Mouse (Mus musculus) embryonic facial prominence, embryonic 15.5 days (tissue): ENCODE measurements around the gene Wbp1. TPM values are rescaled to one million over a fixed set of nuclear protein-coding genes. Genes with fewer than 3 reads are reported as not detected.
A peak's percentile ranks its signal among the peaks of the same experiment; 100 is the strongest.

Experiments
- ATAC-seq: fragments of 200-750 bp; cut with Nextera tagmentation; 2 replicates; pipeline ENCODE4 v1.8.0; 2017; ENCODE audit warnings: low read depth, moderate TSS enrichment; ENCODE audit not compliant: insufficient number of reproducible peaks, low FRiP score, low TSS enrichment
- H3K27ac ChIP-seq: fragments of 300-500 bp; sonication (generic); replicated peaks from 2 replicates; pipeline ENCODE4 v1.5.1; 2015; ENCODE audit warnings: mild to moderate bottlenecking, inconsistent platforms
- H3K27me3 ChIP-seq: fragments of 300-500 bp; sonication (generic); 2 replicates; pipeline ENCODE4 v1.6.1; 2015; ENCODE audit warnings: inconsistent platforms
- H3K36me3 ChIP-seq: fragments of 300-500 bp; sonication (generic); 2 replicates; pipeline ENCODE4 v1.6.1; 2015; ENCODE audit warnings: mild to moderate bottlenecking, inconsistent platforms
- H3K4me1 ChIP-seq: fragments of 300-500 bp; sonication (generic); 2 replicates; pipeline ENCODE4 v1.6.1; 2015; ENCODE audit warnings: inconsistent platforms
- H3K4me2 ChIP-seq: fragments of 300-500 bp; sonication (generic); replicated peaks from 2 replicates; pipeline ENCODE4 v1.6.1; 2015; ENCODE audit warnings: mild to moderate bottlenecking, inconsistent platforms
- H3K4me3 ChIP-seq: fragments of 300-500 bp; sonication (generic); replicated peaks from 2 replicates; pipeline ENCODE4 v1.5.1; 2015; ENCODE audit warnings: mild to moderate bottlenecking, inconsistent platforms
- H3K9ac ChIP-seq: fragments of 300-500 bp; sonication (generic); 2 replicates; pipeline ENCODE4 v1.6.1; 2015; ENCODE audit warnings: inconsistent platforms
- H3K9me3 ChIP-seq: fragments of 300-500 bp; sonication (generic); replicated peaks from 2 replicates; pipeline ENCODE4 v1.6.1; 2016; ENCODE audit warnings: inconsistent platforms
- WGBS: fragments of 180-500 bp; shearing (Covaris S2); methylation state at CpG from one replicate; pipeline ENCODE4 v1.1.7; 2015; 5-methylcytosine and 5-hydroxymethylcytosine counted together
- polyA plus RNA-seq: library from polyadenylated mRNA; unstranded; fragments of >200 nt; fragmentation: Nextera tagmentation; extraction: Ambion mirVana; gene quantifications from 2 replicates; pipeline ENCODE4 v1.2.1, GENCODE M21; 2015

Gene Wbp1
- polyA plus RNA-seq, 1 experiment from 2014 or later = 113 TPM

GRCm38 (mm10) chr6:83140044-83140443, 18.7 kb upstream of the Wbp1 start:
- H3K27ac ChIP-seq = peak overlapping the region; percentile 44; the same call in 1 of the 2 replicates
- 70% methylated on average over 8 of the region's 8 CpGs for WGBS
- no peak overlapping the region for H3K9ac ChIP-seq
- H3K27me3 ChIP-seq = no peaks in the 10 kb centered on the region
- no peak overlapping the region for H3K4me3 ChIP-seq
- no peaks in the 10 kb centered on the region for H3K9me3 ChIP-seq
- no peak for ATAC-seq
- no peaks in the 10 kb centered on the region for H3K36me3 ChIP-seq
- peaks cover 65% of the 10 kb centered on the region for H3K4me1 ChIP-seq
- H3K4me2 ChIP-seq = no peak overlapping the region

GRCm38 (mm10) chr6:83138056-83138455, 16.7 kb upstream of the Wbp1 start:
- Histone ChIP-seq H3K4me1 (peaks cover 68% of the 10 kb centered on the region), H3K4me3 (peak overlapping the region; percentile 52), H3K36me3 (no peaks in the 10 kb centered on the region), H3K27ac (peak overlapping the region; percentile 100), H3K9ac (peak overlapping the region; percentile 62), H3K27me3 (no peaks in the 10 kb centered on the region), H3K4me2 (peak overlapping the region; percentile 72), H3K9me3 (no peaks in the 10 kb centered on the region)
- ATAC-seq = peak; percentile 49
- WGBS = 1% methylated on average over 11 of the region's 11 CpGs

GRCm38 (mm10) chr6:83137576-83137950, 16.2 kb upstream of the Wbp1 start:
- peak overlapping the region; percentile 100 for H3K27ac ChIP-seq
- no peaks in the 10 kb centered on the region for H3K9me3 ChIP-seq
- no peaks in the 10 kb centered on the region for H3K36me3 ChIP-seq
- H3K9ac ChIP-seq = peak overlapping the region; percentile 62
- H3K4me3 ChIP-seq = peak overlapping the region; percentile 52
- H3K4me2 ChIP-seq = peak overlapping the region; percentile 72
- under 1% methylated on average over 12 of the region's 12 CpGs for WGBS
- peaks cover 63% of the 10 kb centered on the region for H3K4me1 ChIP-seq
- peak; percentile 88 for ATAC-seq
- no peaks in the 10 kb centered on the region for H3K27me3 ChIP-seq

GRCm38 (mm10) chr6:83136881-83137575, 15.7 kb upstream of the Wbp1 start:
- Histone ChIP-seq H3K9ac (peak overlapping the region; percentile 62), H3K27ac (peak overlapping the region; percentile 100), H3K4me3 (peak overlapping the region; percentile 52), H3K4me2 (peak overlapping the region; percentile 72), H3K36me3 (no peaks in the 10 kb centered on the region), H3K27me3 (no peaks in the 10 kb centered on the region), H3K4me1 (peaks cover 58% of the 10 kb centered on the region), H3K9me3 (no peaks in the 10 kb centered on the region)
- ATAC-seq = peak; percentile 85
- WGBS = under 1% methylated on average over 26 of the region's 26 CpGs

- Histone ChIP-seq H3K9ac (peak overlapping the region; percentile 62), H3K36me3 (no peaks in the 10 kb centered on the region), H3K27ac (peak overlapping the region; percentile 100), H3K9me3 (no peaks in the 10 kb centered on the region), H3K4me3 (peak overlapping the region; percentile 52), H3K4me2 (peak overlapping the region; percentile 72), H3K27me3 (no peaks in the 10 kb centered on the region), H3K4me1 (peaks cover 51% of the 10 kb centered on the region)
- ATAC-seq = no peak
- 10% methylated on average over 5 of the region's 5 CpGs for WGBS
Measured at GRCm38 (mm10) chr6:83136291-83136880, 15.0 kb upstream of the Wbp1 start.

- no peaks in the 10 kb centered on the region for H3K36me3 ChIP-seq
- peak overlapping the region; percentile 72 for H3K4me2 ChIP-seq
- WGBS = 6% methylated on average over 37 of the region's 37 CpGs
- ATAC-seq = no peak
- H3K9me3 ChIP-seq = no peaks in the 10 kb centered on the region
- peak overlapping the region; percentile 100 for H3K27ac ChIP-seq
- H3K27me3 ChIP-seq = no peaks in the 10 kb centered on the region
- H3K4me3 ChIP-seq = peak overlapping the region; percentile 52
- H3K9ac ChIP-seq = peak overlapping the region; percentile 62
- peaks cover 48% of the 10 kb centered on the region for H3K4me1 ChIP-seq
Measured at GRCm38 (mm10) chr6:83135571-83136161, 14.3 kb upstream of the Wbp1 start.

GRCm38 (mm10) chr6:83134951-83135513, 13.7 kb upstream of the Wbp1 start, which contains the start of gene Rtkn:
TSS of gene Rtkn (plus strand) at chr6:83135463.
- peak within 1 kb of the TSS; percentile 62 for H3K9ac ChIP-seq
- no peaks in the 10 kb centered on the region for H3K9me3 ChIP-seq
- H3K4me3 ChIP-seq = peak within 1 kb of the TSS; percentile 52
- H3K4me1 ChIP-seq = peaks cover 46% of the 10 kb centered on the region
- peak within 1 kb of the TSS; percentile 100 for H3K27ac ChIP-seq
- H3K4me2 ChIP-seq = peak within 1 kb of the TSS; percentile 72
- 54% methylated on average over 7 of the region's 7 CpGs for WGBS
- H3K36me3 ChIP-seq = no peaks in the 10 kb centered on the region
- H3K27me3 ChIP-seq = no peaks in the 10 kb centered on the region
- ATAC-seq = no peak

- no peak overlapping the region for H3K4me3 ChIP-seq
- H3K9me3 ChIP-seq = no peaks in the 10 kb centered on the region
- H3K27me3 ChIP-seq = no peaks in the 10 kb centered on the region
- H3K4me2 ChIP-seq = no peak overlapping the region
- H3K9ac ChIP-seq = no peak overlapping the region
- ATAC-seq = no peak
- 68% methylated on average over 3 of the region's 3 CpGs for WGBS
- no peaks in the 10 kb centered on the region for H3K36me3 ChIP-seq
- H3K4me1 ChIP-seq = peaks cover 38% of the 10 kb centered on the region
- H3K27ac ChIP-seq = no peak overlapping the region
Measured at GRCm38 (mm10) chr6:83134226-83134625, 12.9 kb upstream of the Wbp1 start.

- H3K36me3 ChIP-seq = no peaks in the 10 kb centered on the region
- H3K9ac ChIP-seq = no peak overlapping the region
- no peaks in the 10 kb centered on the region for H3K27me3 ChIP-seq
- no peak overlapping the region for H3K27ac ChIP-seq
- peaks cover 22% of the 10 kb centered on the region for H3K4me1 ChIP-seq
- no peaks in the 10 kb centered on the region for H3K9me3 ChIP-seq
- H3K4me2 ChIP-seq = no peak overlapping the region
- H3K4me3 ChIP-seq = no peak overlapping the region
- WGBS = 84% methylated on average over 9 of the region's 9 CpGs
- ATAC-seq = no peak
Measured at GRCm38 (mm10) chr6:83132176-83132919, 11.0 kb upstream of the Wbp1 start.

- Histone ChIP-seq H3K4me1 (peaks cover 18% of the 10 kb centered on the region), H3K4me3 (no peak overlapping the region), H3K9me3 (no peaks in the 10 kb centered on the region), H3K27ac (no peak overlapping the region), H3K9ac (no peak overlapping the region), H3K36me3 (no peaks in the 10 kb centered on the region), H3K4me2 (no peak overlapping the region), H3K27me3 (no peaks in the 10 kb centered on the region)
- WGBS = 75% methylated on average over 6 of the region's 6 CpGs
- ATAC-seq = no peak
Measured at GRCm38 (mm10) chr6:83131469-83132034, 10.2 kb upstream of the Wbp1 start.
